Mouse (Mus musculus) hindbrain, postnatal 0 days (tissue): Measurements from ENCODE around the gene Asns. TPM values are rescaled to one million over a fixed set of nuclear protein-coding genes. Genes with fewer than 3 reads are reported as not detected.

Source experiments
- ATAC-seq: fragments of 200-750 bp; cut with Nextera tagmentation; 2 replicates; pipeline ENCODE4 v1.8.0; 2017; ENCODE audit warnings: mild to moderate bottlenecking, moderate TSS enrichment, moderate library complexity
- DNase-seq: peaks from one replicate; pipeline ENCODE4 v3.0.0-alpha.2; 2015; ENCODE audit warnings: low spot score
- H3K27ac ChIP-seq: fragments of 300-500 bp; sonication (generic); 2 replicates; pipeline ENCODE4 v1.5.1; 2014; ENCODE audit warnings: mild to moderate bottlenecking
- H3K27me3 ChIP-seq: fragments of 300-500 bp; sonication (generic); 2 replicates; pipeline ENCODE4 v1.6.1; 2014; ENCODE audit warnings: low read length, mixed read lengths; ENCODE audit not compliant: insufficient read depth
- H3K36me3 ChIP-seq: fragments of 300-500 bp; sonication (generic); 2 replicates; pipeline ENCODE4 v1.6.1; 2014; ENCODE audit warnings: low read length, mixed read lengths; ENCODE audit not compliant: insufficient read depth
- H3K4me1 ChIP-seq: fragments of 300-500 bp; sonication (generic); 2 replicates; pipeline ENCODE4 v1.6.1; 2014; ENCODE audit warnings: antibody characterized with exemption, low read length, mixed read lengths; ENCODE audit not compliant: insufficient read depth
- H3K4me2 ChIP-seq: fragments of 300-500 bp; sonication (generic); 2 replicates; pipeline ENCODE4 v1.6.1; 2014; ENCODE audit warnings: low read depth, mild to moderate bottlenecking, low read length, moderate library complexity, mixed read lengths
- H3K4me3 ChIP-seq: fragments of 300-500 bp; sonication (generic); 2 replicates; pipeline ENCODE4 v1.5.1; 2014; ENCODE audit warnings: low read length
- H3K9ac ChIP-seq: fragments of 300-500 bp; sonication (generic); replicated peaks from 2 replicates; pipeline ENCODE4 v1.6.1; 2014; ENCODE audit warnings: mild to moderate bottlenecking, low read length, moderate library complexity, mixed read lengths
- H3K9me3 ChIP-seq: fragments of 300-500 bp; sonication (generic); 2 replicates; pipeline ENCODE4 v1.6.1; 2016; ENCODE audit warnings: low read length, mixed read lengths
- CTCF ChIP-seq: IDR thresholded peaks from 2 replicates; pipeline ENCODE4 v1.5.1; 2016; ENCODE audit warnings: antibody characterized with exemption, control low read depth, low read depth
- WGBS: fragments of 180-500 bp; shearing (Covaris S2); extraction: QIAGEN DNeasy Blood & Tissue Kit; methylation state at CpG from one replicate; pipeline ENCODE4 v1.1.7; 2014; 5-methylcytosine and 5-hydroxymethylcytosine counted together
- polyA plus RNA-seq: library from polyadenylated mRNA; unstranded; fragments of >200 nt; fragmentation: Nextera tagmentation; extraction: Ambion mirVana; gene quantifications from 2 replicates; pipeline ENCODE4 v1.2.1, GENCODE M21; 2015
- total RNA-seq: library from RNA; depleted of rRNA; stranded (reverse); fragments of >200 nt; gene quantifications from 2 replicates; pipeline ENCODE4 v1.2.3, GENCODE M21; 2014

Asns gene
- total and polyA plus RNA-seq, 2 experiments from 2014 or later: 82.1 to 122 TPM

DNA sequence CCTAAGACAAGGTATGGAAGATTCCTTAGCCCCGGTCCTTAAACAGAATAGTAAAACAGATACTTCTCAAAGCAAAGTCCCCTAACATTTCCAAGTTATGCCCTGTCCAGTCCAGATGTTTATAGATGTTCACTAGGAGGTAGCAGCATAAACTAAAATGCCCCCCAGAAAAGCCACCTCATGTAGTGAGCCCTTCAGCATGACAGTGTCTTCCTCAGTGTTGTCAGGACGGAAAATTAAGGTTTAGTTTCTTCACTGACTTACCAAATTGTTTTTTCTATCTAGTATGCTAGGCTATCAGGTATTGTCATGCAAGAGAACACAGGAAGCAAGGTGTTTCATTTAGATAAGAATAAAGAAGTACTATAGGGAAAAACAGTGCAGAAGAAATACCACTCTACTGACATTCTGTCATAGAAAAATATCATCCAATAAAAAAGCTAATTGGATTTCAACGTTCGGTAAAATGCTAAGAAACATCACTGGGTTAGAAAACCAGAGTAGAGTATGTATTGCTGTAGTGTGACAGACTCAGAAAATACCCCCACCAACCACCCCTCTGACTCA, 4.1 kb upstream of the Asns start:
- no peak for ATAC-seq
- Histone ChIP-seq H3K36me3 (no peaks in the 10 kb centered on the region), H3K4me2 (no peak overlapping the region)

DNA sequence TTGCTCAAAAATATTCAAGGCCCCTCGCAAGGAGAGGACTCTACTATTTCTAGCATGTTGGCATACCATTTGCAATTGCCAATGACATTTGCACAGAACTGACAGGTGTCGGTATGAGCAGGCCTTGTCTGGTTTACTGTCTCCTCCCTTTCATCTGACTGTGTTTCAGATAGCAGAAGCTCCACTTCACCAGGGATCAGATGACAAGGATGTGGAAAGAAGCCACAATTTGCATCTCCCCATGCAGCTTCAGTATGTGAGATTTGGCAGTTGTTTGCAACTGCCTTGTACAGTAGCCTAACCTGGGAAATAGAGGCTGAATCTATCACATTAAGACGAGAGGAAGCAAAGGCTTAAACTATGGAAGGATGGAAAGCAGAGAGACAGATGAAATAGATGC, 3.6 kb upstream of the Asns start:
- no peak overlapping the region for H3K4me3 ChIP-seq
- no peaks in the 10 kb centered on the region for H3K4me1 ChIP-seq
- H3K9ac ChIP-seq: no peak overlapping the region
- H3K36me3 ChIP-seq: no peaks in the 10 kb centered on the region
- H3K4me2 ChIP-seq: no peak overlapping the region
- no peak for ATAC-seq
- H3K27me3 ChIP-seq: no peaks in the 10 kb centered on the region
- TF ChIP-seq CTCF: no peak
- DNase-seq: no peak
- H3K9me3 ChIP-seq: no peaks in the 10 kb centered on the region
- no peak overlapping the region for H3K27ac ChIP-seq
- WGBS: 79% methylated on average over 3 of the region's 3 CpGs

More for the DNA sequence above, 4.1 kb upstream of the Asns start:
- no peak overlapping the region for H3K9ac ChIP-seq
- DNase-seq: no peak
- WGBS: 93% methylated on average over 4 of the region's 4 CpGs
- no peak overlapping the region for H3K4me3 ChIP-seq
- H3K9me3 ChIP-seq: no peaks in the 10 kb centered on the region
- H3K27ac ChIP-seq: no peak overlapping the region
- no peaks in the 10 kb centered on the region for H3K4me1 ChIP-seq
- TF ChIP-seq CTCF: no peak
- no peaks in the 10 kb centered on the region for H3K27me3 ChIP-seq

DNA sequence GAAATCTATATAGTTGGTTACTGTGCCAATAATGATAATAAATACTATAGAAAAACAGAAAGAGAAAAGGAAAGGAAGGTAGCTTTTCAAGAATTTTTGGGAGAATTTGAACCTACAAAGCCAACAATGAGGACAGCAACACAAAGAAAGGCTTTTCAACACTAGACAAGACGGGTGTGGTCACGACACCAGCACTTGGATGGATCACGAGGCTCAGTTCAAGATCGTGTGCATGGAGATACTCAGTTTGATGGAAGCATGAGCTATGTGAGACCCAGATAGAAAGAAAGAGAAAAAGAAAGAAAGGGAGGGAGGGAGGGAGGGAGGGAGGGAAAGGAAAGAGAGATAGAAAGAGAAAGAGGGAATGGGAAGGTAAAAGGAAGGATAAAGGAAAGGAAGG, 2.8 kb upstream of the Asns start:
- no peak overlapping the region for H3K27ac ChIP-seq
- no peak overlapping the region for H3K4me3 ChIP-seq
- H3K36me3 ChIP-seq: no peaks in the 10 kb centered on the region
- H3K4me2 ChIP-seq: no peak overlapping the region
- 85% methylated on average over 4 of the region's 4 CpGs for WGBS
- TF ChIP-seq CTCF: no peak
- no peaks in the 10 kb centered on the region for H3K27me3 ChIP-seq
- H3K9ac ChIP-seq: no peak overlapping the region
- H3K4me1 ChIP-seq: no peaks in the 10 kb centered on the region
- no peaks in the 10 kb centered on the region for H3K9me3 ChIP-seq
- DNase-seq: no peak
- ATAC-seq: no peak

DNA sequence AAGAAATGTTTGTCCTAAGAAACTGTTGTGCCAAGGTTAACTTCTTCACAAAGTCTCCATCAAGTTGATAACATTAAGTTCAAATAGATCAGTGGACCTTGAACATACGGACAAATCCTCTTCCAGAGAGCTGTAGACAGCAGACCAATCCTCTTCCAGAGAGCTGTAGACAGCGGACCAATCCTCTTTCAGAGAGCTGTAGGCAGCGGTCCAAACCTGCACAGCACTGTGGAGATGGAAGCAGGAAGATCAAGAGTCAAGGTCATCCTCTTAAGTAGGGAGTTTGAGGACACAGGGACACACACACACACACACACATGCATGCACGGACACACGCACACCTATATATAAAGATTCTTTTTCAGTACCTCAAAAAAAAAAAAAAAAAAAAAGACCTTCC, 612 bp upstream of the Asns start:
- peak overlapping the region; percentile 81; the same call in 1 of the 2 replicates for H3K4me2 ChIP-seq
- H3K36me3 ChIP-seq: no peaks in the 10 kb centered on the region
- H3K9ac ChIP-seq: no peak overlapping the region
- no peak for TF ChIP-seq CTCF
- ATAC-seq (no peak), DNase-seq (peak; percentile 17)
- 67% methylated on average over 5 of the region's 5 CpGs for WGBS
- H3K27ac ChIP-seq: no peak overlapping the region
- no peaks in the 10 kb centered on the region for H3K27me3 ChIP-seq
- H3K9me3 ChIP-seq: no peaks in the 10 kb centered on the region
- no peaks in the 10 kb centered on the region for H3K4me1 ChIP-seq
- H3K4me3 ChIP-seq: no peak overlapping the region

DNA sequence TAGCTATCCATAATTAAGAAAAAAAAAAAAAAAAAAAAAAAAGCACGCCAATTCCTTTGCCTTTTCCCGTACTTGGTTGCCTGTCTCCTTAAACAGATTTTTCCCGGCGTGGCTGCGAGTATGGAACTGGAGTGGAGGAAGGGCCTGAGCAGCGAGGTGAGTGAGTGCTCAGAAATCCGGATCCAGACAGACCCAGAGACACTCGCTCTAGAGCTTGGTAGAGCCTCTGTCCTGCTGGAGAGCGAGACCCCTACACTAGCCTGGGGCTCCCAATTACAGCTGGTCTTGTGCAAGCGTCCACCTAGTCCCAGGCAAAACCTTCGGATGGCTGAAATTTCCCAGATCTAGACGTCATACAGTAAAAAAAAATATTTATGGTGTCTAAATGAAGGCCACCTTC, 603 bp downstream of the Asns start:
- Histone ChIP-seq H3K27me3 (no peaks in the 10 kb centered on the region), H3K27ac (peak overlapping the region; percentile 64; the same call in 1 of the 2 replicates), H3K4me1 (no peaks in the 10 kb centered on the region), H3K4me3 (peak overlapping the region; percentile 67), H3K36me3 (no peaks in the 10 kb centered on the region), H3K9ac (peak overlapping the region; percentile 72), H3K9me3 (no peaks in the 10 kb centered on the region), H3K4me2 (peak overlapping the region; percentile 81)
- no peak for TF ChIP-seq CTCF
- WGBS: 0% methylated on average over 12 of the region's 12 CpGs
- ATAC-seq (peak; percentile 60), DNase-seq (peak; percentile 61)

DNA sequence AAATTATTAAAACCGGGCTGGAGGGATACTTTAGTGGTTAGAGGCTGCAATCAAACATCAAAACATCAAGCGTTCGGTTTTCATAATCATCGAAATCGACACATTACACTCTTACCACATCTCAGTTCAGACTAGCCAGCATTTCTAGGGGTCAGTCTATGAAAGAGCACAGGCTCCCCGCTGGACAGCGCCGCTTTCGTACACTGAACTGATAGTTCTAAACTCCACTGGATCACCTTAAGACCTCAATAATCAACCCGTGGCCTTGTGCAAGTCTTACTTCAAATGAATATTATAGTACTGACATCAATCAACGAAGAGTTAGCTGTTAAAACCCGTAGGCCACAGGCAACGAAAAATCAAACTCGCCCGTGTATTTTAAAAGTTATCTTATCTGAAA, 1.0 kb downstream of the Asns start:
- no peak for ATAC-seq
- no peaks in the 10 kb centered on the region for H3K9me3 ChIP-seq
- DNase-seq: no peak

DNA sequence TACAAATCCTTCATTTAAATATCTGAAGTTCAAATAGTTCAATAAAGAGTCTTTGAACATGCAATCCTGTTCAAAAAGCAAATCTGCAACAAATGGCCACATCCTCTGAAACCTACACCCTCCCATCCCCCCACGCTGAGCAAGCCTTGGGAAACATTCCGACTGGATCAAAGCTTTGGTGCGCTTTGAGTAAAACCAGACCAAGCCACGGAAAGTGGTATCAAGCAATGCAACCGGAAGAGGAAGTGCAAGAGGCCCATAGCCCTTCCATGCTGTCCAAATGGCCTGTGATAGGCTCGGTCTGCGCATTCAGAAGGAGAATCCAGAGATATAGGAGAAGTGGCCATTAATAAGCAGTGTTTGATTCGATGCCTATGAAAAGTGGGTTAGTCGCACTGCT, 2.6 kb downstream of the Asns start:
- ATAC-seq (no peak), DNase-seq (no peak)
- no peak for TF ChIP-seq CTCF
- Histone ChIP-seq H3K36me3 (no peaks in the 10 kb centered on the region), H3K27ac (no peak overlapping the region), H3K27me3 (no peaks in the 10 kb centered on the region), H3K9ac (no peak overlapping the region), H3K9me3 (no peaks in the 10 kb centered on the region), H3K4me3 (no peak overlapping the region), H3K4me1 (no peaks in the 10 kb centered on the region), H3K4me2 (no peak overlapping the region)
- 93% methylated on average over 9 of the region's 9 CpGs for WGBS

More for the DNA sequence above, 1.0 kb downstream of the Asns start:
- Histone ChIP-seq H3K27ac (no peak overlapping the region), H3K4me2 (peak overlapping the region; percentile 81), H3K4me1 (no peaks in the 10 kb centered on the region), H3K36me3 (no peaks in the 10 kb centered on the region), H3K4me3 (peak overlapping the region; percentile 67), H3K9ac (peak overlapping the region; percentile 72), H3K27me3 (no peaks in the 10 kb centered on the region)
- 42% methylated on average over 15 of the region's 15 CpGs for WGBS
- TF ChIP-seq CTCF: no peak
